8 mouse cellular contexts compared by ENCODE assay signal in the genomic region with DNA sequence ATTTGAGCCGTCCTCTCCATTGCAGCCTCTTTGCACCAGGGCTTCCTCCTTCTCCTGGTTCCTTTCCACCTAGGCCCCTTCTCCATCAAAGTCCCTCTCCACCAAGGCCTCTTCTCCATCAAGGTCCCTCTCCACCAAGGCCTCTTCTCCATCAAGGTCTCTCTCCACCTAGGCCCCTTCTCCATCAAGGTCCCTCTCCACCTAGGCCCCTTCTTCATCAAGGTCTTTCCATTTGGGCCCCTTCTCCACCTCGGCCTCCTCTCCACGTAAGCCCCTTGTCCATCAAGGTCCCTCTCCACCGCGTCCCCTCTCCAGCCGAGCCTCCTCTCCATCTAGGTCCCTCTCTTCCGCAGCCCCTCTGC. TPM values are rescaled to one million over a fixed set of nuclear protein-coding genes. Genes with fewer than 3 reads are reported as not detected.
DNase-seq lines count a peak whose midpoint lies in the region; ATAC-seq and TF ChIP-seq lines count a peak whose summit lies in the region.

No protein-coding gene starts in this region.

- H3K27me3 ChIP-seq in spleen, adult 2 months (ENCODE audit: control insufficient read depth, insufficient read depth, low read length) = no peaks in the 10 kb centered on the region
- no peaks in the 10 kb centered on the region for H3K27me3 ChIP-seq in limb, embryonic 15.5 days

- H3K4me2 ChIP-seq in limb, embryonic 15.5 days = peak overlapping the region; percentile 82

- TF ChIP-seq POLR2A in spleen, adult 2 months (IDR thresholded peaks at IDR 0.05; ENCODE audit: low read depth, low read length) = no peak

- WGBS in spleen, adult 2 months = 10% methylated on average over 7 of the region's 7 CpGs
- 5% methylated on average over 7 of the region's 7 CpGs for WGBS in limb, embryonic 15.5 days

- H3K27ac ChIP-seq in spleen, adult 2 months (ENCODE audit: insufficient read depth, low read length) = peak overlapping the region; percentile 73
- H3K27ac ChIP-seq in limb, embryonic 15.5 days = peak overlapping the region; percentile 98

- peak; percentile 76 for DNase-seq in cerebellum, adult 9-11 months
- no peak for DNase-seq in cerebellum, adult 11 months
- no peak for DNase-seq in spleen, adult 2 months (ENCODE audit: low read depth in 1 of 2, low spot score in 2 of 2)
- DNase-seq in spleen, adult 18-20 months = no peak
- DNase-seq in urinary bladder, postnatal 10 days (ENCODE audit: low spot score) = no peak
- DNase-seq in gastrocnemius, postnatal 10 days = no peak

- no peaks in the 10 kb centered on the region for H3K36me3 ChIP-seq in spleen, adult 2 months (ENCODE audit: control insufficient read depth, insufficient read depth, low read length)
- no peaks in the 10 kb centered on the region for H3K36me3 ChIP-seq in limb, embryonic 15.5 days

- peak overlapping the region; percentile 60; the same call in 1 of the 2 replicates for H3K4me3 ChIP-seq in spleen, adult 2 months (ENCODE audit: extremely low read depth, insufficient read depth, insufficient read length)
- peak overlapping the region; percentile 79 for H3K4me3 ChIP-seq in limb, embryonic 15.5 days

- no peaks in the 10 kb centered on the region for H3K9me3 ChIP-seq in limb, embryonic 15.5 days

- H3K4me1 ChIP-seq in spleen, adult 2 months (ENCODE audit: control insufficient read depth, insufficient read depth, insufficient read length) = peaks cover 30% of the 10 kb centered on the region; the same call in 1 of the 2 replicates
- peaks cover 39% of the 10 kb centered on the region for H3K4me1 ChIP-seq in limb, embryonic 15.5 days

- ATAC-seq in limb, embryonic 15.5 days (ENCODE audit: insufficient number of reproducible peaks, low FRiP score, low TSS enrichment, low read depth) = no peak
- ATAC-seq in erythroid progenitor cell, adult 5-6 weeks (replicated peaks; ENCODE audit: low FRiP score, poor library complexity, severe bottlenecking) = no peak

- peak overlapping the region; percentile 98; the same call in 1 of the 2 replicates for H3K9ac ChIP-seq in limb, embryonic 15.5 days

- no peak for TF ChIP-seq CTCF in spleen, adult 2 months (IDR thresholded peaks at IDR 0.05; ENCODE audit: extremely low read depth, insufficient read depth, insufficient read length, insufficient replicate concordance)

RNA-seq across cellular contexts. Expression of a gene that starts 0.3 kb away (rescaled TPM):
- polyA plus RNA-seq in spleen, adult 2 months (2012; rRNA removed) = 35.1 and 46.5 TPM in 2 replicates
- polyA plus RNA-seq in limb, embryonic 15.5 days (2015; fragmentation: Nextera tagmentation; extraction: Ambion mirVana) = 40.8 and 44.8 TPM in 2 replicates
- total RNA-seq in erythroid progenitor cell, adult 5-6 weeks (2015; ENCODE audit: low replicate concordance) = 19.1 and 26.4 TPM in 2 replicates
- 11.1 and 25.3 TPM in 2 replicates for total RNA-seq in erythroid progenitor cell, adult 5-6 weeks (2017; ENCODE audit: low replicate concordance)
- 100 to 1,000 TPM; 104 to 111 TPM for total RNA-seq in gastrocnemius, postnatal 10 days (2021)

RNA-seq across cellular contexts. Expression of a gene that starts 55.2 kb away (rescaled TPM):
- 2.6 and 4.6 TPM in 2 replicates for polyA plus RNA-seq in spleen, adult 2 months (2012; rRNA removed)
- 7.2 and 11.3 TPM in 2 replicates for polyA plus RNA-seq in limb, embryonic 15.5 days (2015; fragmentation: Nextera tagmentation; extraction: Ambion mirVana)
- not detected in 2 replicates for total RNA-seq in erythroid progenitor cell, adult 5-6 weeks (2015; ENCODE audit: low replicate concordance)
- 0.26 TPM in 1 of 2 replicates, not detected in the other for total RNA-seq in erythroid progenitor cell, adult 5-6 weeks (2017; ENCODE audit: low replicate concordance)
- total RNA-seq in gastrocnemius, postnatal 10 days (2021) = 100 to 1,000 TPM in 1 of 2 experiments, 10 to 100 TPM in 1; 90.3 to 101 TPM

Comparison
In these comparisons a context has a peak if more than half of its experiments do, and no peak if none do; other contexts are left out.
1. RNA of a gene that starts 55.2 kb away (total RNA-seq): 90.3 to 101 TPM in gastrocnemius, postnatal 10 days; 0.26 TPM in erythroid progenitor cell, adult 5-6 weeks; every median in the first group is over 10 times any median in the second.